Mouse (Mus musculus) heart, postnatal 10 days (tissue): ENCODE data around the gene Ccdc32. TPM values are rescaled to one million over a fixed set of nuclear protein-coding genes. Genes with fewer than 3 reads are reported as not detected.
"Not testable (repeated sequence)": the region's sequence is repeated elsewhere in the genome, so short reads cannot be mapped to it uniquely, and the experiment has no call there.

Source experiments
- DNase-seq, 2 experiments: peaks; one replicate each; pipeline ENCODE4 v3.0.0; 2021
- intact Hi-C: fragments of 180-260 bp; cut with DNase I; formaldehyde crosslinking; loops from one replicate; pipeline ENCODE4 v1.15.1; 2025
- total RNA-seq, 2 experiments: library from RNA; stranded (reverse); gene quantifications; 2 replicates each; pipeline ENCODE4 v1.2.3; 2021

The Ccdc32 gene
- total RNA-seq, 2 experiments from 2014 or later: 12.8 to 17.4 TPM

- intact Hi-C loops, DNase-seq: not testable (repeated sequence)
These were observed 12.9 kb downstream of the Ccdc32 start for GRCm38 (mm10) chr2:119016312-119016711.

GRCm38 (mm10) chr2:119015604-119016180, 13.5 kb downstream of the Ccdc32 start:
- intact Hi-C loops: loop anchor here (2.0 kb wide), 1 partner anchor 33 kb away; no protein-coding TSS in a partner anchor
- peak; percentile 80 to 87 for DNase-seq

GRCm38 (mm10) chr2:119014989-119015388, 14.2 kb downstream of the Ccdc32 start:
- intact Hi-C loops: loop anchor here (2.0 kb wide), 1 partner anchor 32 kb away; no protein-coding TSS in a partner anchor
- DNase-seq: peak in 1 of 2 experiments; percentile 4

- intact Hi-C loops: no loop called here
These were observed 19.8 kb downstream of the Ccdc32 start for GRCm38 (mm10) chr2:119009376-119009775.

GRCm38 (mm10) chr2:119006886-119007285, 22.3 kb downstream of the Ccdc32 start:
- intact Hi-C loops: no loop called here
- no peak for DNase-seq

More at GRCm38 (mm10) chr2:119009376-119009775, 19.8 kb downstream of the Ccdc32 start:
- no peak for DNase-seq

- intact Hi-C loops: no loop called here
- DNase-seq: no peak
These were observed 30.1 kb downstream of the Ccdc32 start for GRCm38 (mm10) chr2:118999025-118999639.

- no peak for DNase-seq
- intact Hi-C loops: no loop called here
These were observed 30.9 kb downstream of the Ccdc32 start for GRCm38 (mm10) chr2:118998115-118998866.

- intact Hi-C loops: no loop called here
- DNase-seq: no peak
These were observed 32.4 kb downstream of the Ccdc32 start for GRCm38 (mm10) chr2:118996798-118997105.

- no peak for DNase-seq
- intact Hi-C loops: no loop called here
These were observed 33.0 kb downstream of the Ccdc32 start for GRCm38 (mm10) chr2:118995919-118996797.

- intact Hi-C loops: no loop called here
- DNase-seq: no peak
These were observed 33.7 kb downstream of the Ccdc32 start for GRCm38 (mm10) chr2:118995490-118995889.

- intact Hi-C loops: loop anchor here (2.0 kb wide), 1 partner anchor 31 kb away; no protein-coding TSS in a partner anchor
- no peak for DNase-seq
These were observed 45.4 kb downstream of the Ccdc32 start for GRCm38 (mm10) chr2:118983812-118984211.

- intact Hi-C loops: no loop called here
- DNase-seq: peak; percentile 27 to 38
These were observed 48.4 kb downstream of the Ccdc32 start for GRCm38 (mm10) chr2:118980841-118981240.

- intact Hi-C loops: no loop called here
- DNase-seq: peak in 1 of 2 experiments; percentile 25
These were observed 51.1 kb downstream of the Ccdc32 start for GRCm38 (mm10) chr2:118978064-118978463.

- DNase-seq: no peak
These were observed 52.3 kb downstream of the Ccdc32 start for GRCm38 (mm10) chr2:118976941-118977340.

GRCm38 (mm10) chr2:118976282-118976929, 52.8 kb downstream of the Ccdc32 start:
- peak; percentile 93 to 94 for DNase-seq
- intact Hi-C loops: no loop called here

More at GRCm38 (mm10) chr2:118976941-118977340, 52.3 kb downstream of the Ccdc32 start:
- intact Hi-C loops: no loop called here

- DNase-seq: no peak
- intact Hi-C loops: loop anchor here (2.0 kb wide), 1 partner anchor 73 kb away; no protein-coding TSS in a partner anchor
These were observed 53.3 kb downstream of the Ccdc32 start for GRCm38 (mm10) chr2:118975855-118976254.

GRCm38 (mm10) chr2:118972687-118973376, 56.4 kb downstream of the Ccdc32 start:
- DNase-seq: peak; percentile 92 to 94
- intact Hi-C loops: loop anchor here (5.0 kb wide), 1 partner anchor 336 kb away; no protein-coding TSS in a partner anchor

- no peak for DNase-seq
- intact Hi-C loops: loop anchor here (5.0 kb wide), 1 partner anchor 335 kb away; no protein-coding TSS in a partner anchor
These were observed 57.1 kb downstream of the Ccdc32 start for GRCm38 (mm10) chr2:118972048-118972447.

GRCm38 (mm10) chr2:118969585-118970147, 59.5 kb downstream of the Ccdc32 start:
- DNase-seq: no peak
- intact Hi-C loops: loop anchor here (5.0 kb wide), 1 partner anchor 332 kb away; no protein-coding TSS in a partner anchor
